Mouse (Mus musculus) ES-E14 (cell line): Measurements from ENCODE around the gene Rfc2. TPM values are rescaled to one million over a fixed set of nuclear protein-coding genes. Genes with fewer than 3 reads are reported as not detected.

Source experiments
- DNase-seq: peaks from one replicate; pipeline ENCODE4 v3.0.0-alpha.2; 2013; ENCODE audit warnings: low read depth, low spot score
- H3K27ac ChIP-seq: 2 replicates; pipeline ENCODE4 v1.5.1; 2012; ENCODE audit warnings: low read depth, mild to moderate bottlenecking, low read length, moderate library complexity, mixed read lengths; ENCODE audit not compliant: poor library complexity, insufficient read depth, severe bottlenecking
- H3K36me3 ChIP-seq: 2 replicates; pipeline ENCODE4 v1.6.1; 2012; ENCODE audit warnings: mild to moderate bottlenecking, low read length, moderate library complexity, mixed read lengths; ENCODE audit not compliant: control insufficient read depth, poor library complexity, insufficient read depth, severe bottlenecking
- H3K4me1 ChIP-seq, 2 experiments: fragments of 150-350 bp in 1 of 2; sonication (generic) in 1 of 2; 2 replicates each; pipeline ENCODE4 v1.6.1; 2012; ENCODE audit warnings: low read length in 2 of 2, mild to moderate bottlenecking in 1 of 2, mixed read lengths in 1 of 2; ENCODE audit not compliant: control insufficient read depth in 2 of 2, insufficient read depth in 2 of 2, poor library complexity in 1 of 2
- H3K4me3 ChIP-seq, 2 experiments: fragments of 150-350 bp in 1 of 2; sonication (generic) in 1 of 2; 2 replicates each; pipeline ENCODE4 v1.5.1; 2012; ENCODE audit warnings: low read length in 2 of 2, low read depth in 1 of 2, mild to moderate bottlenecking in 1 of 2, mixed read lengths in 1 of 2; ENCODE audit not compliant: insufficient read depth in 1 of 2, poor library complexity in 1 of 2, severe bottlenecking in 1 of 2
- H3K9ac ChIP-seq: 2 replicates; pipeline ENCODE4 v1.6.1; 2012; ENCODE audit warnings: low read depth, mild to moderate bottlenecking, low read length, mixed read lengths; ENCODE audit not compliant: poor library complexity, insufficient read depth, severe bottlenecking
- H3K9me3 ChIP-seq: fragments of 150-350 bp; sonication (generic); 2 replicates; pipeline ENCODE4 v1.6.1; 2012; ENCODE audit warnings: low read depth, mild to moderate bottlenecking, low read length; ENCODE audit not compliant: control insufficient read depth, insufficient read depth
- CHD2 ChIP-seq: IDR thresholded peaks from 2 replicates; pipeline ENCODE4 v1.6.1; 2014; ENCODE audit warnings: mild to moderate bottlenecking, low read depth, low read length, inconsistent platforms
- HCFC1 ChIP-seq: IDR thresholded peaks from 2 replicates; pipeline ENCODE4 v1.6.1; 2012; ENCODE audit warnings: low read length, inconsistent platforms, borderline replicate concordance; ENCODE audit not compliant: insufficient read depth
- MAFK ChIP-seq: IDR thresholded peaks from 2 replicates; pipeline ENCODE4 v1.6.1; 2014; ENCODE audit warnings: mild to moderate bottlenecking, low read depth, low read length, inconsistent platforms; ENCODE audit not compliant: insufficient read depth
- ZC3H11A ChIP-seq: IDR thresholded peaks from 2 replicates; pipeline ENCODE4 v1.6.1; 2012; ENCODE audit warnings: low read depth, mild to moderate bottlenecking, inconsistent platforms, low read length, borderline replicate concordance
- ZNF384 ChIP-seq: IDR thresholded peaks from 2 replicates; pipeline ENCODE4 v1.6.1; 2012; ENCODE audit warnings: low read depth, low read length, inconsistent platforms
- in situ Hi-C, 2 experiments: fragments of 600-800 bp; cut with MboI; formaldehyde crosslinking; loops; one replicate each; pipeline ENCODE4 v1.15.1; 2025; ENCODE audit warnings: low sequenced_read_pairs in 2 of 2, inconsistent platforms in 1 of 2; ENCODE audit not compliant: unreplicated experiment in 2 of 2
- total RNA-seq: library from RNA; depleted of rRNA; stranded (reverse); fragments of 300-350 nt; gene quantifications from 2 replicates; pipeline ENCODE4 v1.2.3, GENCODE M21; 2012

Gene Rfc2
- total RNA-seq, 1 experiment, result 168 TPM

GRCm38 (mm10) chr5:134560071-134560449 lies 21.1 kb upstream of the Rfc2 start, which contains the start of gene Syna:
Gene Syna, minus strand, starts transcription at chr5:134560171.
- in situ Hi-C loops, result no loop called here
- H3K27ac ChIP-seq, result no peak within 1 kb of the TSS
- no peak within 1 kb of the TSS for H3K9ac ChIP-seq

GRCm38 (mm10) chr5:134560450-134561171 lies 20.6 kb upstream of the Rfc2 start:
- peak overlapping the region in 1 of 2 experiments; percentile 49; a peak in 2 of 4 replicates for H3K4me3 ChIP-seq
- peaks cover 7 to 8% of the 10 kb centered on the region in 2 experiments; a peak in 2 of 4 replicates for H3K4me1 ChIP-seq
- H3K27ac ChIP-seq, result no peak overlapping the region
- no peak for DNase-seq
- no peak overlapping the region for H3K9ac ChIP-seq
- no peak for TF ChIP-seq CHD2
- TF ChIP-seq ZC3H11A, result no peak
- no peak for TF ChIP-seq ZNF384
- no peak for TF ChIP-seq MAFK
- no peak for TF ChIP-seq HCFC1
- no peaks in the 10 kb centered on the region for H3K9me3 ChIP-seq
- in situ Hi-C loops, result no loop called here
- no peaks in the 10 kb centered on the region for H3K36me3 ChIP-seq

More at GRCm38 (mm10) chr5:134560071-134560449, 21.1 kb upstream of the Rfc2 start, which contains the start of gene Syna:
- TF ChIP-seq HCFC1, result no peak
- TF ChIP-seq MAFK, result no peak
- Histone ChIP-seq H3K9me3 (no peaks in the 10 kb centered on the region), H3K4me3 (peak within 1 kb of the TSS in 1 of 2 experiments; percentile 49; a peak in 2 of 4 replicates), H3K36me3 (no peaks in the 10 kb centered on the region), H3K4me1 (peaks cover 7 to 11% of the 10 kb centered on the region in 2 experiments; a peak in 2 of 4 replicates)
- no peak for DNase-seq

- Histone ChIP-seq H3K36me3 (no peaks in the 10 kb centered on the region), H3K9ac (no peak overlapping the region), H3K4me3 (no peak overlapping the region), H3K27ac (no peak overlapping the region), H3K9me3 (no peaks in the 10 kb centered on the region), H3K4me1 (peaks cover 8 to 18% of the 10 kb centered on the region in 2 experiments; a peak in 3 of 4 replicates)
- TF ChIP-seq ZC3H11A, result no peak
- peak; percentile 83 for TF ChIP-seq MAFK
- no peak for DNase-seq
- in situ Hi-C loops, result no loop called here
Observed at GRCm38 (mm10) chr5:134564272-134564671, 16.9 kb upstream of the Rfc2 start.

GRCm38 (mm10) chr5:134565696-134566095 lies 15.5 kb upstream of the Rfc2 start:
- in situ Hi-C loops, result no loop called here
- TF ChIP-seq HCFC1 (no peak), MAFK (no peak), ZNF384 (no peak), ZC3H11A (no peak), CHD2 (no peak)
- H3K4me3 ChIP-seq, result no peak overlapping the region
- no peak for DNase-seq
- H3K36me3 ChIP-seq, result no peaks in the 10 kb centered on the region
- peaks cover 4 to 20% of the 10 kb centered on the region in 2 experiments; a peak in 3 of 4 replicates for H3K4me1 ChIP-seq
- no peak overlapping the region for H3K27ac ChIP-seq
- H3K9me3 ChIP-seq, result no peaks in the 10 kb centered on the region
- no peak overlapping the region for H3K9ac ChIP-seq

- in situ Hi-C loops, result no loop called here
- Histone ChIP-seq H3K27ac (no peak overlapping the region; the same call in 1 of the 2 replicates), H3K36me3 (no peaks in the 10 kb centered on the region), H3K9ac (no peak overlapping the region), H3K4me1 (peaks cover 3 to 23% of the 10 kb centered on the region in 2 experiments; a peak in 3 of 4 replicates), H3K9me3 (no peaks in the 10 kb centered on the region), H3K4me3 (no peak overlapping the region)
- TF ChIP-seq CHD2 (no peak), MAFK (no peak), ZNF384 (no peak), ZC3H11A (no peak), HCFC1 (no peak)
- no peak for DNase-seq
Observed at GRCm38 (mm10) chr5:134567445-134567844, 13.7 kb upstream of the Rfc2 start.
